Mouse (Mus musculus) cortical plate, adult 2 months (tissue): ENCODE results near the gene Pde12. TPM values are rescaled to one million over a fixed set of nuclear protein-coding genes. Genes with fewer than 3 reads are reported as not detected.
A peak's percentile ranks its signal among the peaks of the same experiment; 100 is the strongest.

Experiments used
- H3K27ac ChIP-seq: fragments of 200-500 bp; 2 replicates; pipeline ENCODE4 v1.5.1; 2012; ENCODE audit warnings: low read length, control low read depth, inconsistent platforms; ENCODE audit not compliant: insufficient read depth
- H3K4me1 ChIP-seq: fragments of 200-500 bp; 2 replicates; pipeline ENCODE4 v1.6.1; 2011; ENCODE audit warnings: low read length; ENCODE audit not compliant: control insufficient read depth, insufficient read depth
- H3K4me3 ChIP-seq: fragments of 200-500 bp; 2 replicates; pipeline ENCODE4 v1.5.1; 2011; ENCODE audit warnings: mild to moderate bottlenecking, low read length, control low read depth; ENCODE audit not compliant: insufficient read depth
- CTCF ChIP-seq: fragments of 200-500 bp; IDR thresholded peaks from 2 replicates; pipeline ENCODE4 v1.5.1; 2011; ENCODE audit warnings: mild to moderate bottlenecking, control low read depth, low read length; ENCODE audit not compliant: insufficient read depth; ENCODE audit errors: extremely low read depth
- POLR2A ChIP-seq: fragments of 200-500 bp; IDR thresholded peaks from 2 replicates; pipeline ENCODE4 v1.6.1; 2011; ENCODE audit warnings: mild to moderate bottlenecking, low read length, control low read depth; ENCODE audit not compliant: insufficient read depth; ENCODE audit errors: extremely low read depth
- polyA plus RNA-seq: library from polyadenylated mRNA; depleted of rRNA; stranded (reverse); fragments of >200 nt; gene quantifications from 2 replicates; pipeline ENCODE4 v1.2.3, GENCODE M21; 2012

Gene Pde12
- polyA plus RNA-seq, 1 experiment: 4.7 TPM

- Histone ChIP-seq H3K4me3 (no peak overlapping the region), H3K4me1 (peaks cover 1% of the 10 kb centered on the region; the same call in 1 of the 2 replicates), H3K27ac (no peak overlapping the region)
- TF ChIP-seq POLR2A (no peak), CTCF (no peak)
Observed at GRCm38 (mm10) chr14:26670964-26671363, 1.3 kb upstream of the Pde12 start.

GRCm38 (mm10) chr14:26668371-26669291 is 1.1 kb downstream of the Pde12 start:
- H3K4me3 ChIP-seq: peak overlapping the region; percentile 97
- H3K27ac ChIP-seq: peak overlapping the region; percentile 41; the same call in 1 of the 2 replicates
- TF ChIP-seq POLR2A: no peak
- no peak for TF ChIP-seq CTCF
- peaks cover 1% of the 10 kb centered on the region; the same call in 1 of the 2 replicates for H3K4me1 ChIP-seq

GRCm38 (mm10) chr14:26667991-26668370 is 1.7 kb downstream of the Pde12 start:
- peaks cover 1% of the 10 kb centered on the region; the same call in 1 of the 2 replicates for H3K4me1 ChIP-seq
- no peak overlapping the region for H3K27ac ChIP-seq
- TF ChIP-seq POLR2A (no peak), CTCF (no peak)
- H3K4me3 ChIP-seq: peak overlapping the region; percentile 97

GRCm38 (mm10) chr14:26663851-26664250 is 5.8 kb downstream of the Pde12 start:
- Histone ChIP-seq H3K4me1 (peaks cover 1% of the 10 kb centered on the region; the same call in 1 of the 2 replicates), H3K27ac (no peak overlapping the region), H3K4me3 (no peak overlapping the region)
- TF ChIP-seq POLR2A: no peak
- no peak for TF ChIP-seq CTCF

GRCm38 (mm10) chr14:26662488-26662887 is 7.2 kb downstream of the Pde12 start:
- no peak overlapping the region for H3K4me3 ChIP-seq
- no peak overlapping the region for H3K27ac ChIP-seq
- H3K4me1 ChIP-seq: peaks cover 1% of the 10 kb centered on the region; the same call in 1 of the 2 replicates
- TF ChIP-seq CTCF (no peak), POLR2A (no peak)

GRCm38 (mm10) chr14:26662016-26662415 is 7.7 kb downstream of the Pde12 start:
- no peaks in the 10 kb centered on the region for H3K4me1 ChIP-seq
- no peak overlapping the region for H3K4me3 ChIP-seq
- no peak overlapping the region for H3K27ac ChIP-seq
- TF ChIP-seq CTCF (no peak), POLR2A (no peak)

GRCm38 (mm10) chr14:26660233-26660632 is 9.4 kb downstream of the Pde12 start:
- TF ChIP-seq CTCF: no peak
- no peak for TF ChIP-seq POLR2A

GRCm38 (mm10) chr14:26658178-26658577 is 11.5 kb downstream of the Pde12 start:
- TF ChIP-seq POLR2A: no peak
- TF ChIP-seq CTCF: no peak
- Histone ChIP-seq H3K27ac (no peak overlapping the region), H3K4me1 (no peaks in the 10 kb centered on the region), H3K4me3 (no peak overlapping the region)

More at GRCm38 (mm10) chr14:26660233-26660632, 9.4 kb downstream of the Pde12 start:
- Histone ChIP-seq H3K27ac (no peak overlapping the region), H3K4me3 (no peak overlapping the region), H3K4me1 (no peaks in the 10 kb centered on the region)

GRCm38 (mm10) chr14:26651901-26652300 is 17.8 kb downstream of the Pde12 start:
- H3K27ac ChIP-seq: no peak overlapping the region
- TF ChIP-seq CTCF (peak; percentile 27; the same call in 1 of the 2 replicates), POLR2A (no peak)
- no peak overlapping the region for H3K4me3 ChIP-seq
- H3K4me1 ChIP-seq: no peaks in the 10 kb centered on the region

GRCm38 (mm10) chr14:26647811-26648210 is 21.9 kb downstream of the Pde12 start:
- H3K4me1 ChIP-seq: no peaks in the 10 kb centered on the region; the same call in 1 of the 2 replicates
- no peak overlapping the region for H3K4me3 ChIP-seq
- no peak for TF ChIP-seq CTCF
- no peak for TF ChIP-seq POLR2A
- H3K27ac ChIP-seq: no peak overlapping the region

- Histone ChIP-seq H3K27ac (no peak overlapping the region), H3K4me1 (no peaks in the 10 kb centered on the region; the same call in 1 of the 2 replicates), H3K4me3 (no peak overlapping the region)
- TF ChIP-seq CTCF (no peak), POLR2A (no peak)
Observed at GRCm38 (mm10) chr14:26645989-26646650, 23.6 kb downstream of the Pde12 start.
